Mouse (Mus musculus): Measurements from ENCODE around the gene Stx5a. TPM values are rescaled to one million over a fixed set of nuclear protein-coding genes. Genes with fewer than 3 reads are reported as not detected.

The Stx5a gene
- polyA plus RNA-seq, 1 experiment from 2014 or later: 128 TPM

DNA sequence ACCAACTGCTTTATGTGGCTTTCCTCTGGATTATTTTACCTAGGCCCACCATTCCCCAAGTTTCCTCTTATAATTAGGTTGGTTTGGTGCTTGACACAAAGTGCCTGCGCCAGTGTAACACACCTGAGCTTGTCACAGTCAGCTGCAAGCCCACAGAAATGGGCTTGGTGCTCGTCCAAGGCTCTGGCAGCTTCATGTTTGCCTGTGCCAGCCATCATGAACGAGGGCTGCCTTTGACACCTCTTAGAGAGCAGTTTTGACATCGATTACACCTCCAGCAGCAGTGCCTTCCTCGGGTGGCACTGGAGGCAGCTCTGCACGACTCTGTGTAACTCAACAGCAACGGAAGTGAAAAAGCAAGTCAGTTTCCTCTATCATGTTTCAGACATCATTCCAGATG, 49.0 kb downstream of the Stx5a start:
- peaks cover 29% of the 10 kb centered on the region for H3K36me3 ChIP-seq (ENCODE audit: control insufficient read depth, insufficient read depth, low read length)
- no peak overlapping the region for H3K4me2 ChIP-seq (replicated peaks; ENCODE audit: low read depth, low read length)
- no peak overlapping the region for H3K27ac ChIP-seq (ENCODE audit: low read depth, low read length)
- no peak for ATAC-seq (ENCODE audit: low FRiP score, low TSS enrichment)
- no peaks in the 10 kb centered on the region for H3K27me3 ChIP-seq (ENCODE audit: control insufficient read depth, insufficient read depth, low read length)
- H3K4me1 ChIP-seq (ENCODE audit: control insufficient read depth, insufficient read depth, low read length): 0 out of 2 replicates have a peak, but pooled peaks cover 5% of the 10 kb centered on the region
- no peak overlapping the region for H3K9ac ChIP-seq (ENCODE audit: low read depth, low read length)
- no peak overlapping the region for H3K4me3 ChIP-seq (ENCODE audit: low read length)
- 76% methylated on average over 7 of the region's 7 CpGs for WGBS
- no peaks in the 10 kb centered on the region for H3K9me3 ChIP-seq (ENCODE audit: control insufficient read depth, low read length)

DNA sequence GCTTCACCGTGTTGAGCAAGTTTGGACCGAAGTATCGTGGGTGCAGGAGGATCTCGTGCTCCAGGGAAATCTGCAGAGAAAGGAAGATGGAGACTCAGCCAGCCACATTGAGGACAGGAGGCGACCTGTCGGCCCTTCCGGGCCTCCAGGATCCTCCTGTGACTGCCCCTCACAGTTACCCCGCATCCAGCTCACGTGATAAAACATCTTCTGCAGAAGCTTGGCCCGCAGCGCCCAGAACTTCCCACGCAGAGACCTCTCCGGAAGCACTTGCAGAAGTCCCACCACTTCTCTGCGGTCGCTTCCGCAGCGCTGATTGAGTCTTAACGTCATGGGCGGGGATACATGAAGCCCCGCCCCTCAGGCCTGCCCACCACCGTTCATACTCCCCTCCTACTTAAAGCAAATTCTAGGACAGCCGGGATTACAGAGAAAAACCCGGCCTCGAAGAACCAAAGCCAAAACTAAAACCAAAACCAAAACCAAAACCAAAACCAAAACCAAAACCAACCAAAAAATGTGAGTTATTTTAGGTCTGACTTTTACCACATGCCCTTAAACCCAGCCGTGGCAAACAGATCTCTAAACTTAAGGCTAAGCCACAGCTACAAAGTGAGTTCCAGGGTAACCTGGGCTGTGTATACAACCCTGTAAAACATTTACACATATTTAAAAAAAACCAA, 57.2 kb downstream of the Stx5a start, which contains the start of gene Polr2g:
Gene Polr2g, minus strand, starts transcription at position 314 of the 683 bp plus-strand sequence.
- Histone ChIP-seq H3K36me3 (ENCODE audit: control insufficient read depth, insufficient read depth, low read length) (peaks cover 24% of the 10 kb centered on the region), H3K4me1 (ENCODE audit: control insufficient read depth, insufficient read depth, low read length) (peaks cover 18% of the 10 kb centered on the region; the same call in 1 of the 2 replicates), H3K27ac (ENCODE audit: low read depth, low read length) (peak within 1 kb of the TSS; percentile 57; the same call in 1 of the 2 replicates), H3K9ac (ENCODE audit: low read depth, low read length) (peak within 1 kb of the TSS; percentile 87), H3K27me3 (ENCODE audit: control insufficient read depth, insufficient read depth, low read length) (no peaks in the 10 kb centered on the region), H3K9me3 (ENCODE audit: control insufficient read depth, low read length) (no peaks in the 10 kb centered on the region), H3K4me3 (ENCODE audit: low read length) (peak within 1 kb of the TSS; percentile 82), H3K4me2 (replicated peaks; ENCODE audit: low read depth, low read length) (peak within 1 kb of the TSS; percentile 75)
- peak; percentile 77 for ATAC-seq (ENCODE audit: low FRiP score, low TSS enrichment)
- WGBS: 1% methylated on average over 25 of the region's 25 CpGs

DNA sequence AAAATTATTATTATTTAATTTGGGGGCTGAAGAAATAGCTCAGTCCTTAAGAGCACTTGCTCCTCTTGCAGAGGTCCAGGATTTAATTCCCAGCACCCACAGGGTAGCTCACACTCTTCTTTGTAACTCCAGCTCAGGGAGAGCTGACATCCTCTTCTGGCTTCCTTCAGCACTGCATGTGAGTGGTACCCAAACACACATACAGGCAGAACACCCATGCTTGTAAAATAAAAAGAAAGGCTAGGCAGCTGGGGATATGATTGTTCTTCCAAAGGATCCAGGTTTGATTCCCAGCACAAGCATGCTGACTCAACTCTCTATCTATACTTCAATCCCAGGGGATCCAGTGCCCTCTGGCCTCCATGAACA, 57.7 kb downstream of the Stx5a start:
- no peak for ATAC-seq (ENCODE audit: low FRiP score, low TSS enrichment)
- Histone ChIP-seq H3K36me3 (ENCODE audit: control insufficient read depth, insufficient read depth, low read length) (peaks cover 23% of the 10 kb centered on the region), H3K4me2 (replicated peaks; ENCODE audit: low read depth, low read length) (peak overlapping the region; percentile 75), H3K27ac (ENCODE audit: low read depth, low read length) (no peak overlapping the region), H3K27me3 (ENCODE audit: control insufficient read depth, insufficient read depth, low read length) (no peaks in the 10 kb centered on the region), H3K4me3 (ENCODE audit: low read length) (peak overlapping the region; percentile 82), H3K9ac (ENCODE audit: low read depth, low read length) (peak overlapping the region; percentile 87; the same call in 1 of the 2 replicates), H3K9me3 (ENCODE audit: control insufficient read depth, low read length) (no peaks in the 10 kb centered on the region), H3K4me1 (ENCODE audit: control insufficient read depth, insufficient read depth, low read length) (peaks cover 20% of the 10 kb centered on the region; the same call in 1 of the 2 replicates)

DNA sequence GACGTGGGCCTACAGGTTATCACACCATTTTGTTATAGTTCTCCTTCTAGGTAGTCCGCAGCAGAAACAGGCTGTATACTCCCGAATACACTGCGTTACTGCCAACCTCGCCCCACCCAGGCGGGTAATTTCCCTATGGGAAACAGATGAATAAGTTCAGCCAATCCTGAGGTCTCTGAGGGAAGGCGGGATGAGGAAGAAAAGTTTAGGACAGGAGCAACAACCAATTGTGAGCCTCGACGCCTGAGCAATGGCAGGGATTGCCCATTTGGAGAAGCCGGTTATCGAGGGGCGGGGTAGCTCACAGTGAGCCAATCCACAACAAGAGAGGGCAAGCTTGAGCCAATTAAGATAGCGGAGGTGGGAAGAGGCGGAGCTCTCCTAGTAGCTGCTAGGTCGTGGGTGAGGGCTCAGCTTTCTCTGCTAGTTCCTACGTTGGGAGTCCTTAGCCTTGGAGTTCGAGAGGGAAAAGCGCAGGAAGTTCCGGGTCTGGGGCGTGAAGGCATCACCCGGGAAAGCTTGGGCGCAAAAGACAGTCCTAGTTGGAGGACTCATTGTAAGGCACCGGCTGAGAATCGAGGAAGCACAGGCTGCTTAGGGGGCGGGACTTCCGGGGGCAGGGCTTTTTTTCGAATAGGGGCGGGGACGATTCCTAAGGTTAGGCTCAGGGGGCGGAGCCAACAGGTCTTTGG, 61.1 kb downstream of the Stx5a start, which contains the start of gene Zbtb3:
Gene Zbtb3, plus strand, starts transcription at position 426 of the 692 bp plus-strand sequence.
- Histone ChIP-seq H3K4me3 (ENCODE audit: low read length) (peak within 1 kb of the TSS; percentile 61), H3K9ac (ENCODE audit: low read depth, low read length) (peak within 1 kb of the TSS; percentile 47; the same call in 1 of the 2 replicates), H3K27ac (ENCODE audit: low read depth, low read length) (peak within 1 kb of the TSS; percentile 85), H3K27me3 (ENCODE audit: control insufficient read depth, insufficient read depth, low read length) (no peaks in the 10 kb centered on the region), H3K4me2 (replicated peaks; ENCODE audit: low read depth, low read length) (peak within 1 kb of the TSS; percentile 56), H3K36me3 (ENCODE audit: control insufficient read depth, insufficient read depth, low read length) (peaks cover 28% of the 10 kb centered on the region), H3K4me1 (ENCODE audit: control insufficient read depth, insufficient read depth, low read length) (peaks cover 20% of the 10 kb centered on the region; the same call in 1 of the 2 replicates), H3K9me3 (ENCODE audit: control insufficient read depth, low read length) (no peaks in the 10 kb centered on the region)
- under 1% methylated on average over 30 of the region's 30 CpGs for WGBS
- ATAC-seq (ENCODE audit: low FRiP score, low TSS enrichment): peak; percentile 97

DNA sequence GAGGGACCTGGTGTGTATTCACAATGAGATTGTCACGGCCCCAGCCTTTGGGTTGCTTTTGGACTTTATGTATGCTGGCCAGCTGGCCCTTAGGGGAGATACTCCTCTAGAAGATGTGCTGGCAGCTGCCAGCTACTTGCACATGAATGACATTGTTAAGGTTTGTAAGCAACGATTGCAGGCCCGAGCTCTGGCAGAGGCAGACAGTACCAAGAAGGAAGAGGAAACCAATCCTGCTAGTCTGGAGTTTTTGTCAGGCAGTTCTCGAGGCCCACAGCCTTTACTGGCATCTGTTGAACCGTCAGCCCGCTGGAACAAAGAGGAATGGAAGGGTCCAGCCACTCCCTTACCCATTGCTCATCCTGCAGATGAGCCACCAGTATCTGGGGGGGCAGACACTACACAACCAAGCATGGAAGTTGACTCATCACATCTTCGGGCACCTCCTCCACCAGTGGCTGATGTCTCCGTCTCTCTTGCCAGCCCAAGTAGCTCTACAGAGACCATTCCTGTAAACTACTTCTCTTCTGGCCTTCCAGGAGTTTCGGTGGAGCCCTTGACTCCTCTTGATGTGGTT, 62.1 kb downstream of the Stx5a start:
- 94% methylated on average over 9 of the region's 9 CpGs for WGBS

DNA sequence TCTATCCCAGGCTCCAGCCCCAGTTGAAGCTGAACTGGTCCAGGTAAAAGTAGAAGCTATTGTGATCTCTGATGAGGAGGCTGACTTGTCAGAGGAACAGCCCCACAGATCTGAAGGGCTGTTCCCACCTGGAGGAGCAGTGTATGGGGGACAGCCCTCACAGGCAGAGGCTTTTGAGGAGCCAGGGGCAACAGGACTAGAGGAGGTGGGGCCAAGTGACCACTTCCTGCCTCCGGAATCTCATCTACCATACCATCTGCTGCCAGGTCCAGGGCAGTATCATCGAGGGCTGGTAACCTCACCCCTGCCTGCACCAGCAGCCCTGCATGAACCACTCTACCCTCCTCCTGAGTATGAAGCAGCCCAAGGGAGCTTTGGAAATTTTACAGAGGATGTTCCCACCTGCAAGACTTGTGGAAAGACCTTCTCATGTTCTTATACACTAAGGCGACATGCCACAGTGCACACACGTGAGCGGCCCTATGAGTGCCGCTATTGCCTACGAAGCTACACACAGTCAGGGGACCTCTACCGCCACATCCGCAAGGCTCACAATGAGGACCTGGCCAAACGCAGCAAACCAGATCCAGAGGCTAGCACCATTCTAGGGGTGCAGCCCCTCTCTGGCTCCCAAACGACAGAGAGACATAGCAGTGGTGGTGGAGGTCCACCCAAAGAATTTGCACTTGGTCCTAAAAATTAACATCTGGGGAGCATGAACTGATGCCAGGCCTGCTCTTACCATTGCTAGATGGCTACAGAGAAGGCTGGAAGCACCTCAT, 62.9 kb downstream of the Stx5a start:
- H3K4me1 ChIP-seq (ENCODE audit: control insufficient read depth, insufficient read depth, low read length): peaks cover 15% of the 10 kb centered on the region; the same call in 1 of the 2 replicates
- no peak overlapping the region for H3K27ac ChIP-seq (ENCODE audit: low read depth, low read length)
- H3K4me2 ChIP-seq (replicated peaks; ENCODE audit: low read depth, low read length): no peak overlapping the region
- no peaks in the 10 kb centered on the region for H3K9me3 ChIP-seq (ENCODE audit: control insufficient read depth, low read length)
- H3K36me3 ChIP-seq (ENCODE audit: control insufficient read depth, insufficient read depth, low read length): peaks cover 42% of the 10 kb centered on the region
- H3K27me3 ChIP-seq (ENCODE audit: control insufficient read depth, insufficient read depth, low read length): no peaks in the 10 kb centered on the region
- WGBS: 92% methylated on average over 11 of the region's 11 CpGs
- ATAC-seq (ENCODE audit: low FRiP score, low TSS enrichment): no peak
- no peak overlapping the region for H3K4me3 ChIP-seq (ENCODE audit: low read length)
- no peak overlapping the region for H3K9ac ChIP-seq (ENCODE audit: low read depth, low read length)

More for the DNA sequence above, 62.1 kb downstream of the Stx5a start:
- Histone ChIP-seq H3K9ac (ENCODE audit: low read depth, low read length) (0 out of 2 replicates have a peak overlapping the region, but pooled peaks have one; percentile 31), H3K27ac (ENCODE audit: low read depth, low read length) (no peak overlapping the region), H3K4me1 (ENCODE audit: control insufficient read depth, insufficient read depth, low read length) (peaks cover 15% of the 10 kb centered on the region; the same call in 1 of the 2 replicates), H3K36me3 (ENCODE audit: control insufficient read depth, insufficient read depth, low read length) (peaks cover 36% of the 10 kb centered on the region), H3K27me3 (ENCODE audit: control insufficient read depth, insufficient read depth, low read length) (no peaks in the 10 kb centered on the region), H3K4me2 (replicated peaks; ENCODE audit: low read depth, low read length) (peak overlapping the region; percentile 56), H3K9me3 (ENCODE audit: control insufficient read depth, low read length) (no peaks in the 10 kb centered on the region), H3K4me3 (ENCODE audit: low read length) (peak overlapping the region; percentile 61)
- ATAC-seq (ENCODE audit: low FRiP score, low TSS enrichment): no peak

Small RNA genes lying within 50 kb of the gene (microRNA-seq; reads per million reads assigned to microRNA genes)
- not detected for gene Mir6992

Other genes with a start within 250 kb of the Stx5a start
- gene Slc22a8, start 150.2 kb upstream of the Stx5a start, polyA plus RNA-seq (2014; fragmentation: Nextera tagmentation; extraction: Ambion mirVana): 1.7 and 3.9 TPM in 2 replicates
- gene Slc22a6, start 123.4 kb upstream of the Stx5a start, polyA plus RNA-seq (2014; fragmentation: Nextera tagmentation; extraction: Ambion mirVana): 1.2 and 3.2 TPM in 2 replicates
- gene Chrm1, start 77.6 kb upstream of the Stx5a start, polyA plus RNA-seq (2014; fragmentation: Nextera tagmentation; extraction: Ambion mirVana): 0.13 TPM in 1 of 2 replicates, not detected in the other
- gene Slc3a2, start 18.0 kb upstream of the Stx5a start, polyA plus RNA-seq (2014; fragmentation: Nextera tagmentation; extraction: Ambion mirVana): 114 and 123 TPM in 2 replicates
- gene Wdr74, start 5.6 kb upstream of the Stx5a start, polyA plus RNA-seq (2014; fragmentation: Nextera tagmentation; extraction: Ambion mirVana): 82.9 and 97.3 TPM in 2 replicates
- 0.70 and 2.3 TPM in 2 replicates for gene 1700092M07Rik, start 695 bp upstream of the Stx5a start, polyA plus RNA-seq (2014; fragmentation: Nextera tagmentation; extraction: Ambion mirVana)
- gene Nxf1, start 15.7 kb downstream of the Stx5a start, polyA plus RNA-seq (2014; fragmentation: Nextera tagmentation; extraction: Ambion mirVana): 155 and 198 TPM in 2 replicates
- gene Tmem223, start 29.6 kb downstream of the Stx5a start, polyA plus RNA-seq (2014; fragmentation: Nextera tagmentation; extraction: Ambion mirVana): 232 and 238 TPM in 2 replicates
- 80.4 and 91.0 TPM in 2 replicates for gene Tmem179b, start 33.1 kb downstream of the Stx5a start, polyA plus RNA-seq (2014; fragmentation: Nextera tagmentation; extraction: Ambion mirVana)
- 21.7 and 22.9 TPM in 2 replicates for gene Taf6l, start 45.0 kb downstream of the Stx5a start, polyA plus RNA-seq (2014; fragmentation: Nextera tagmentation; extraction: Ambion mirVana)
- 188 and 230 TPM in 2 replicates for gene Polr2g, start 57.2 kb downstream of the Stx5a start, polyA plus RNA-seq (2014; fragmentation: Nextera tagmentation; extraction: Ambion mirVana)
- gene Zbtb3, start 61.1 kb downstream of the Stx5a start, polyA plus RNA-seq (2014; fragmentation: Nextera tagmentation; extraction: Ambion mirVana): 4.0 and 5.1 TPM in 2 replicates
- 40.0 and 61.0 TPM in 2 replicates for gene Ttc9c, start 77.9 kb downstream of the Stx5a start, polyA plus RNA-seq (2014; fragmentation: Nextera tagmentation; extraction: Ambion mirVana)
- gene Hnrnpul2, start 78.6 kb downstream of the Stx5a start, polyA plus RNA-seq (2014; fragmentation: Nextera tagmentation; extraction: Ambion mirVana): 9.3 and 10.5 TPM in 2 replicates
- gene AC129217.1, start 88.4 kb downstream of the Stx5a start, polyA plus RNA-seq (2014; fragmentation: Nextera tagmentation; extraction: Ambion mirVana): not detected in 2 replicates
- gene Bscl2, start 96.1 kb downstream of the Stx5a start, polyA plus RNA-seq (2014; fragmentation: Nextera tagmentation; extraction: Ambion mirVana): 40.2 and 42.2 TPM in 2 replicates
- gene Gng3, start 97.8 kb downstream of the Stx5a start, polyA plus RNA-seq (2014; fragmentation: Nextera tagmentation; extraction: Ambion mirVana): 3.6 and 3.7 TPM in 2 replicates
- 0.17 and 0.62 TPM in 2 replicates for gene Lrrn4cl, start 109.4 kb downstream of the Stx5a start, polyA plus RNA-seq (2014; fragmentation: Nextera tagmentation; extraction: Ambion mirVana)
- gene Ubxn1, start 130.1 kb downstream of the Stx5a start, polyA plus RNA-seq (2014; fragmentation: Nextera tagmentation; extraction: Ambion mirVana): 197 and 222 TPM in 2 replicates
- 63.1 and 70.6 TPM in 2 replicates for gene Uqcc3, start 139.5 kb downstream of the Stx5a start, polyA plus RNA-seq (2014; fragmentation: Nextera tagmentation; extraction: Ambion mirVana)
- gene Lbhd1, start 142.3 kb downstream of the Stx5a start, polyA plus RNA-seq (2014; fragmentation: Nextera tagmentation; extraction: Ambion mirVana): 98.0 and 116 TPM in 2 replicates
- gene Gm49403, start 142.5 kb downstream of the Stx5a start, polyA plus RNA-seq (2014; fragmentation: Nextera tagmentation; extraction: Ambion mirVana): not detected in 2 replicates
- 112 and 133 TPM in 2 replicates for gene 1810009A15Rik, start 147.4 kb downstream of the Stx5a start, polyA plus RNA-seq (2014; fragmentation: Nextera tagmentation; extraction: Ambion mirVana)
- gene Gm49416, start 147.5 kb downstream of the Stx5a start, polyA plus RNA-seq (2014; fragmentation: Nextera tagmentation; extraction: Ambion mirVana): not detected in 2 replicates
- 27.7 and 38.2 TPM in 2 replicates for gene Ints5, start 151.6 kb downstream of the Stx5a start, polyA plus RNA-seq (2014; fragmentation: Nextera tagmentation; extraction: Ambion mirVana)
- gene Ganab, start 156.7 kb downstream of the Stx5a start, polyA plus RNA-seq (2014; fragmentation: Nextera tagmentation; extraction: Ambion mirVana): 67.1 and 114 TPM in 2 replicates
- 33.5 and 38.8 TPM in 2 replicates for gene B3gat3, start 179.0 kb downstream of the Stx5a start, polyA plus RNA-seq (2014; fragmentation: Nextera tagmentation; extraction: Ambion mirVana)
- 1.2 and 2.0 TPM in 2 replicates for gene Rom1, start 187.9 kb downstream of the Stx5a start, polyA plus RNA-seq (2014; fragmentation: Nextera tagmentation; extraction: Ambion mirVana)
- 17.6 and 18.7 TPM in 2 replicates for gene Eml3, start 188.1 kb downstream of the Stx5a start, polyA plus RNA-seq (2014; fragmentation: Nextera tagmentation; extraction: Ambion mirVana)
- 45.3 and 67.2 TPM in 2 replicates for gene Mta2, start 200.5 kb downstream of the Stx5a start, polyA plus RNA-seq (2014; fragmentation: Nextera tagmentation; extraction: Ambion mirVana)
- 25.1 and 31.7 TPM in 2 replicates for gene Tut1, start 212.4 kb downstream of the Stx5a start, polyA plus RNA-seq (2014; fragmentation: Nextera tagmentation; extraction: Ambion mirVana)
- 479 and 516 TPM in 2 replicates for gene Eef1g, start 225.6 kb downstream of the Stx5a start, polyA plus RNA-seq (2014; fragmentation: Nextera tagmentation; extraction: Ambion mirVana)
- gene Ahnak, start 247.9 kb downstream of the Stx5a start, polyA plus RNA-seq (2014; fragmentation: Nextera tagmentation; extraction: Ambion mirVana): 7.0 and 10.0 TPM in 2 replicates